Mouse (Mus musculus): Measurements from ENCODE around the gene Coasy.

Coasy gene

DNA sequence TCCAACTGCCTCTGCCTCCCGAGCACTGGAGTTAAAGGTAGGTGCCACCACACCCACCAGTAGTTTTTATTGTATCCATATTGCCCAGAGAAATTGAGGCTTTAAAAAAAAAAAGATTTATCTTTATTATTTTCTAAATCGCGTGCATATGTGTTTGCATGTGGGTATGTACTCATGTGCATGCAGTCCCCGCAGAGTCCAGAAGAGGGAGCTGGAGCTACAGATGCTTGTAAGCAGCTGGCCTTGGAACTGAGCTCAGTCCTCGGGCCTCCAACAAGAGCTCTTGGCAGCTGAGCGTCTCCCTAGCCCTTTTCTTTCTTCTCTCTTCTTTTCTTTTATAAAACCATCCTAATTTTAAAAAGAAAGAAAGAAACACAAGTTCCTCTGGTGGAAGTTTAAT, 49.3 kb downstream of the Coasy start:
- peak in 1 of 2 experiments; percentile 48 for DNase-seq (ENCODE audit: low spot score in 2 of 2)

DNA sequence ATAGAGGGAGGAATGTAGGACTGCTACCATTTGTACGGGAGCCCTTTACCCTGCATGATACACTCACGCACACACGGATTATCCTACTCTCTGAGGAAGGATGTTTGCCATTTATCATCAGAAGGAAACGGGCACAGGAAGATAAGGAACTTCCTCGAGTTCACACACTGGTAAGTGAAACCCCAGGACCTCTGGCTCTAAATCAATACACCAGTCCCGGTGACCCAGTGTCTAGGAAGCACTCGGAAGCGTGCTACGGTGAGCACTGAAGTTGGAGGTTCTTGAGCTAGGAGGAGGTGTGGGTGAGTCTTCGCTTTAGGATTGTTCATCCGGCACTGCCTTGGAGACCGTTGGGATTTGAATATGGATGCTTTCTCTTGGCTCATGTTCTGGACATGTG, 50.7 kb downstream of the Coasy start:
- no peak for DNase-seq (ENCODE audit: low spot score in 2 of 2)

DNA sequence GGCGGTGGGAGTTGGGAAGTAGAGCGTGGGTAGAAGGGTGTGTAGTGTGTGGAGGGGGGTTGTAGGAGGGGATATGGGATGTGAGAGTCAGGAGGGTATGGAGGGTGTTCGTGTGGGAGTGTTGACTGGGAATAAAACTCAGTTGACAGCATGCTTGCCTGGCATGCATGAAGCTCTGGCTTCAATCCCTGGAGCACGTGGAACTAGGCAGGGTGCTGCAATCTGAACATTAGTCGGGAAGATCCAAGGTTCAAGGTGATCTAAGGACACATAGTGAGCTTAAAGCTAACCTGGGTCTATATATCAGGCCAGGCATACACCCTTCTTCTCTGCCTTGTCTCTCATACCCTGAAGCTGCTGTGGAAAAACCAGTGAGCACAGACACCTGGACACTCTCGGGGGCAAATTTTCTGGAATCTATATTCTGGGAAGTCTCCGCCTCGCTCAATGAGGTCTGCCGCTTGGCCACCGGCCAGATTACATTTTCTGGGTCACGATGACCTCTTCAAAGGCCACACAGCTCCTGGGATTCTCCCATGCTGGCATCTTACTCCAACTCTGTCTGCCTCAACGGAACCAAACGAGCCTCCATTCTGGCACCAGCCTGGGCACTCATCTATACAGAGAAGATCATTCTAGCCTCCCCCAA, 52.0 kb downstream of the Coasy start:
- DNase-seq (ENCODE audit: low spot score in 2 of 2), result no peak

All from cerebellum, postnatal 4 days (tissue).